In genomic region chr2:6707276-6707675, GRCm38 (mm10) we compare ENCODE assay signal across 11 mouse cellular contexts.
A peak's percentile ranks its signal among the peaks of the same experiment; 100 is the strongest.
DNase-seq lines count a peak whose midpoint lies in the region; ATAC-seq and TF ChIP-seq lines count a peak whose summit lies in the region.
"Had no signal": no experiment of that assay in that cellular context is flagged by ENCODE, and none has a peak within 500 bp of the region (broad histone marks: within the 10 kb centered on the region; RNA-seq: fewer than 3 reads in every experiment).

No protein-coding gene starts in this region.

- 29% methylated on average over 2 of the region's 2 CpGs for WGBS in hindbrain, embryonic 13.5 days
- WGBS in hindbrain, embryonic 11.5 days: 34% methylated on average over 2 of the region's 2 CpGs

- H3K27ac ChIP-seq in hindbrain, embryonic 13.5 days: no peak overlapping the region
- no peak overlapping the region for H3K27ac ChIP-seq in hindbrain, embryonic 11.5 days (ENCODE audit: low read depth, low read length)
- no peak overlapping the region for H3K27ac ChIP-seq in gastrocnemius, adult 2 months
- H3K27ac ChIP-seq: limb, embryonic 12.5 days had no signal

- H3K4me2 ChIP-seq in hindbrain, embryonic 13.5 days: no peak overlapping the region
- H3K4me2 ChIP-seq in hindbrain, embryonic 11.5 days (replicated peaks; ENCODE audit: low read depth, low read length): no peak overlapping the region
- H3K4me2 ChIP-seq: limb, embryonic 12.5 days had no signal

- peaks cover 21% of the 10 kb centered on the region for H3K4me1 ChIP-seq in hindbrain, embryonic 13.5 days (replicated peaks)
- H3K4me1 ChIP-seq in hindbrain, embryonic 11.5 days (replicated peaks; ENCODE audit: control insufficient read depth, insufficient read depth, low read length): 0 out of 2 replicates have a peak, but pooled peaks cover 2% of the 10 kb centered on the region

- no peak for DNase-seq in hindbrain, embryonic 11.5 days (ENCODE audit: low spot score)
- DNase-seq in CD4-positive helper T cell, adult 2 months (ENCODE audit: low read depth, low spot score): peak; percentile 88
- no peak for DNase-seq in cerebellum, postnatal 25 days
- DNase-seq in left cerebral cortex, adult 11 months (ENCODE audit: low spot score): no peak
- DNase-seq in gastrocnemius, adult 2 months: no peak
- DNase-seq: cerebellum, postnatal 14 days; kidney, adult 18-20 months had no signal

- no peaks in the 10 kb centered on the region for H3K9me3 ChIP-seq in hindbrain, embryonic 13.5 days
- no peaks in the 10 kb centered on the region for H3K9me3 ChIP-seq in hindbrain, embryonic 11.5 days (ENCODE audit: control insufficient read depth, low read length)
- H3K9me3 ChIP-seq: limb, embryonic 12.5 days had no signal

- no peak for TF ChIP-seq CTCF in gastrocnemius, adult 2 months (IDR thresholded peaks at IDR 0.05)

- H3K36me3 ChIP-seq in hindbrain, embryonic 13.5 days: no peaks in the 10 kb centered on the region
- H3K36me3 ChIP-seq in hindbrain, embryonic 11.5 days (ENCODE audit: control insufficient read depth, insufficient read depth, low read length): no peaks in the 10 kb centered on the region
- H3K36me3 ChIP-seq: limb, embryonic 12.5 days had no signal

- 0 out of 2 replicates have a peak, but pooled peaks have one; percentile 28 for ATAC-seq in hindbrain, embryonic 13.5 days (ENCODE audit: low FRiP score)
- no peak for ATAC-seq in hindbrain, embryonic 11.5 days (ENCODE audit: low FRiP score)
- ATAC-seq in activated CD4-positive, CD25-positive, alpha-beta regulatory T cell, adult 4 months: peak; percentile 77
- peak; percentile 36 for ATAC-seq in megakaryocyte-erythroid progenitor cell, adult 5-6 weeks (replicated peaks; ENCODE audit: low FRiP score, low TSS enrichment, poor library complexity, severe bottlenecking)

- no peak overlapping the region for H3K9ac ChIP-seq in hindbrain, embryonic 13.5 days
- H3K9ac ChIP-seq in hindbrain, embryonic 11.5 days (ENCODE audit: low read depth, low read length): no peak overlapping the region
- H3K9ac ChIP-seq: limb, embryonic 12.5 days had no signal

- intact Hi-C loops in gastrocnemius, adult 2 months (cut with DNase I): no loop called here

- no peak overlapping the region for H3K4me3 ChIP-seq in hindbrain, embryonic 13.5 days
- no peak overlapping the region for H3K4me3 ChIP-seq in hindbrain, embryonic 11.5 days (ENCODE audit: low read depth, low read length)
- no peak overlapping the region for H3K4me3 ChIP-seq in gastrocnemius, adult 2 months
- H3K4me3 ChIP-seq: limb, embryonic 12.5 days had no signal

- H3K27me3 ChIP-seq in hindbrain, embryonic 13.5 days: no peaks in the 10 kb centered on the region
- H3K27me3 ChIP-seq in hindbrain, embryonic 11.5 days (ENCODE audit: control insufficient read depth, insufficient read depth, low read length): no peaks in the 10 kb centered on the region
- H3K27me3 ChIP-seq: limb, embryonic 12.5 days had no signal
